9 mouse cellular contexts compared by ENCODE assay signal in the genomic region with DNA sequence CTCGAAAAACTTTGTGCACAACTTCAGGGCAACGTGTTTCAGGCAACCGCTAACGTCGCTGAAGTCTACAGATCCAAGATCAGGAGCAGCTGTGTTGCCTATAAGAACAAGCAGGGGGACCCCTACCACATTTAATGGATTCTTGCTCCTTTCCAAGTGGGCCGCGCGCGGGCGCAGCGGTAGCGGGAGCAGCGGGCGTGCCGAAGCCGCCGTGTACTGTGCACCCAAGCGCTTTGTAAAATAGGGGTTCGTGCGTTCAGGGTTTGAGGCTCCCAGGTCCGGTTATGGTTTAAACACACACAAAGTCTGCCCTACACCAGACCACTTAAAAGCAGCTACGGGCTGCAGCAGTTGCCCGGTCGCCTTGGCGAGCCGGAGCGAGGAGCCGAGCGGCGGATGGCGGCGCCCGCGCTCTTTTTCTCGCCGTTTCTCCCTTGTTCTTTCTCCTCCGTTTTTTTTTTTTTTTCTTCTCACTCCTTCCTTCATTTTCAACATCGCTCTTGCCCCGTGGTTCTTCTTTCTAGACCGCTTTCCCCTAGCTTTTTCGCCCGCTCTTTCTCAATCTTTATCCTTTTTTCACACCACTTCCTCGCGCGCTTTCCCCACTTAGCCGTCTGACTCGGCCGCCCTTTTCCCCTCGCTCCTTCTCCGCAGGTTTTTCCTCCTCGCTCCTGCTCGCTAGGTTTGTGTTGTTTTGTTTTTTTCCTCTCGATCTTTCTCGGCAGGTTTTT. TPM values are rescaled to one million over a fixed set of nuclear protein-coding genes. Genes with fewer than 3 reads are reported as not detected.
DNase-seq lines count a peak whose midpoint lies in the region; ATAC-seq and TF ChIP-seq lines count a peak whose summit lies in the region.
"Had no signal": no experiment of that assay in that cellular context is flagged by ENCODE, and none has a peak within 500 bp of the region (broad histone marks: within the 10 kb centered on the region; RNA-seq: fewer than 3 reads in every experiment).

No protein-coding gene starts in this region.

- H3K4me2 ChIP-seq in heart, embryonic 12.5 days, result peak overlapping the region; percentile 81
- peak overlapping the region; percentile 72 for H3K4me2 ChIP-seq in heart, embryonic 15.5 days
- H3K4me2 ChIP-seq in liver, embryonic 13.5 days, result peak overlapping the region; percentile 63

- no peaks in the 10 kb centered on the region for H3K4me1 ChIP-seq in heart, embryonic 12.5 days (replicated peaks)
- H3K4me1 ChIP-seq in heart, embryonic 15.5 days (replicated peaks), result peaks cover 13% of the 10 kb centered on the region; the same call in 1 of the 2 replicates
- H3K4me1 ChIP-seq in liver, embryonic 13.5 days (replicated peaks), result peaks cover 57% of the 10 kb centered on the region
- H3K4me1 ChIP-seq in olfactory bulb, adult 2 months (ENCODE audit: control insufficient read depth, insufficient read depth, low read length), result peaks cover 10% of the 10 kb centered on the region

- 1% methylated on average over 54 of the region's 54 CpGs for WGBS in heart, embryonic 12.5 days
- 4% methylated on average over 54 of the region's 54 CpGs for WGBS in heart, embryonic 15.5 days
- under 1% methylated on average over 54 of the region's 54 CpGs for WGBS in liver, embryonic 13.5 days (ENCODE audit: insufficient replicate concordance)
- 7% methylated on average over 54 of the region's 54 CpGs for WGBS in olfactory bulb, adult 2 months

- ATAC-seq in heart, embryonic 12.5 days (ENCODE audit: insufficient number of reproducible peaks, low FRiP score), result no peak
- ATAC-seq in heart, embryonic 15.5 days (replicated peaks; ENCODE audit: insufficient number of reproducible peaks, insufficient read depth, low FRiP score, low read depth), result no peak
- ATAC-seq in liver, embryonic 13.5 days (ENCODE audit: low read depth), result no peak

- H3K27me3 ChIP-seq in heart, embryonic 12.5 days (replicated peaks), result peaks cover 26% of the 10 kb centered on the region
- H3K27me3 ChIP-seq in heart, embryonic 15.5 days, result peaks cover 30% of the 10 kb centered on the region
- peaks cover 64% of the 10 kb centered on the region for H3K27me3 ChIP-seq in liver, embryonic 13.5 days

- peaks cover 15% of the 10 kb centered on the region; the same call in 1 of the 2 replicates for H3K36me3 ChIP-seq in heart, embryonic 12.5 days
- no peaks in the 10 kb centered on the region for H3K36me3 ChIP-seq in heart, embryonic 15.5 days
- H3K36me3 ChIP-seq in liver, embryonic 13.5 days, result no peaks in the 10 kb centered on the region

- no peak for DNase-seq in heart, adult 8-10 months (ENCODE audit: low spot score)
- peak; percentile 50 for DNase-seq in CD4-positive, CD25-positive, alpha-beta regulatory T cell, adult 2 months (ENCODE audit: low read depth, low spot score)
- DNase-seq in c-Kit-positive CD71-positive TER-119-negative erythroid progenitor cells, embryonic 14.5 days (ENCODE audit: low read depth), result peak; percentile 15
- DNase-seq in liver, embryonic 13.5 days, result no peak
- no peak for DNase-seq in c-Kit-positive CD71-positive TER-119-positive erythroid progenitor cells, embryonic 14.5 days (ENCODE audit: low spot score)

- no peak overlapping the region for H3K27ac ChIP-seq in heart, embryonic 12.5 days (ENCODE audit: poor library complexity, severe bottlenecking)
- no peak overlapping the region for H3K27ac ChIP-seq in heart, embryonic 15.5 days
- H3K27ac ChIP-seq in liver, embryonic 13.5 days, result no peak overlapping the region
- no peak overlapping the region for H3K27ac ChIP-seq in olfactory bulb, adult 2 months (ENCODE audit: insufficient read depth, low read depth, low read length)

- peak overlapping the region; percentile 46 for H3K4me3 ChIP-seq in heart, embryonic 12.5 days
- H3K4me3 ChIP-seq in heart, embryonic 15.5 days, result peak overlapping the region; percentile 44
- H3K4me3 ChIP-seq in liver, embryonic 13.5 days (replicated peaks), result peak overlapping the region; percentile 47
- H3K4me3 ChIP-seq in olfactory bulb, adult 2 months (ENCODE audit: insufficient read depth, low read depth, low read length), result peak overlapping the region; percentile 28

- peak overlapping the region; percentile 54 for H3K9ac ChIP-seq in heart, embryonic 12.5 days
- peak overlapping the region; percentile 42 for H3K9ac ChIP-seq in heart, embryonic 15.5 days
- H3K9ac ChIP-seq in liver, embryonic 13.5 days, result peak overlapping the region; percentile 36

- H3K9me3 ChIP-seq in heart, embryonic 12.5 days (replicated peaks), result 0 out of 2 replicates have a peak, but pooled peaks cover 5% of the 10 kb centered on the region
- H3K9me3 ChIP-seq in heart, embryonic 15.5 days (replicated peaks), result no peaks in the 10 kb centered on the region
- no peaks in the 10 kb centered on the region for H3K9me3 ChIP-seq in liver, embryonic 13.5 days (replicated peaks)

- TF ChIP-seq POLR2A in olfactory bulb, adult 2 months (IDR thresholded peaks at IDR 0.05; ENCODE audit: insufficient read depth, low read depth, low read length), result no peak

- TF ChIP-seq CTCF in olfactory bulb, adult 2 months (IDR thresholded peaks at IDR 0.05; ENCODE audit: insufficient read depth, low read depth, low read length), result 0 out of 2 replicates have a peak, but pooled peaks have one; percentile 3

RNA-seq across cellular contexts. Expression of gene Ankrd60, which starts 7.4 kb away (rescaled TPM):
- polyA plus RNA-seq in heart, embryonic 12.5 days (2016; fragmentation: Nextera tagmentation; extraction: Ambion mirVana), result not detected in 2 replicates
- not detected for total RNA-seq in heart, adult 8-10 months (2022)
- not detected in 2 replicates for polyA plus RNA-seq in heart, embryonic 15.5 days (2015; fragmentation: Nextera tagmentation; extraction: Ambion mirVana)
- not detected in 2 replicates for polyA plus RNA-seq in liver, embryonic 13.5 days (2015; fragmentation: Nextera tagmentation; extraction: Ambion mirVana)
- polyA plus RNA-seq in olfactory bulb, adult 2 months (2012; ENCODE audit: insufficient read depth, insufficient read length, low replicate concordance, missing spikeins), result not detected in 2 replicates
- polyA plus RNA-seq: large intestine, adult 2 months had no signal

Comparison
In these comparisons a context has a peak if more than half of its experiments do, and no peak if none do; other contexts are left out.
1. DNase-seq: peak in CD4-positive, CD25-positive, alpha-beta regulatory T cell, adult 2 months (single experiment) and c-Kit-positive CD71-positive TER-119-negative erythroid progenitor cells, embryonic 14.5 days (single experiment); none in heart, adult 8-10 months (single experiment), liver, embryonic 13.5 days (single experiment) and c-Kit-positive CD71-positive TER-119-positive erythroid progenitor cells, embryonic 14.5 days (single experiment).
2. Peak in every context shown above with its lines, with median percentiles within 50 percentile points of each other: H3K4me2 ChIP-seq, H3K4me3 ChIP-seq and H3K9ac ChIP-seq.